Mouse (Mus musculus) gastrocnemius, adult 18-20 months (tissue): ENCODE data around the gene Oas1c. TPM values are rescaled to one million over a fixed set of nuclear protein-coding genes. Genes with fewer than 3 reads are reported as not detected.
"Not testable (repeated sequence)": the region's sequence is repeated elsewhere in the genome, so short reads cannot be mapped to it uniquely, and the experiment has no call there.

Experiments used
- DNase-seq: peaks from one replicate; pipeline ENCODE4 v3.0.0; 2021; ENCODE audit warnings: low spot score
- long read RNA-seq, 2 experiments: library from polyadenylated mRNA; stranded (forward); transcript quantifications; one replicate each; pipeline ENCODE4 v2.0.0; 2021
- total RNA-seq, 2 experiments: library from RNA; stranded (reverse); gene quantifications; 2 replicates each; pipeline ENCODE4 v1.2.3; 2021

Oas1c gene
- total RNA-seq = under 1 TPM in 1 of 2 experiments, not detected in 1; 0.09 TPM
- long read RNA-seq, experiment 1 = 0 reads
- long read RNA-seq, experiment 2 = 0 reads

- peak; percentile 86 for DNase-seq
Observed at GRCm38 (mm10) chr5:120811951-120812819, at the start of gene Oas1c. Gene Oas1c (minus strand): TSS chr5:120812514.

- DNase-seq = no peak
Observed at GRCm38 (mm10) chr5:120861121-120861520, 48.8 kb upstream of the Oas1c start, which contains the start of gene Oas1h. Gene Oas1h (plus strand): TSS chr5:120861421.

GRCm38 (mm10) chr5:120859241-120859640 is 46.9 kb upstream of the Oas1c start:
- DNase-seq = no peak

- peak; percentile 5 for DNase-seq
Observed at GRCm38 (mm10) chr5:120849601-120850136, 37.4 kb upstream of the Oas1c start.

- no peak for DNase-seq
Observed at GRCm38 (mm10) chr5:120847067-120847466, 34.8 kb upstream of the Oas1c start, which contains the start of gene Oas1f. Gene Oas1f (plus strand): TSS chr5:120847367.

GRCm38 (mm10) chr5:120844713-120845112 is 32.4 kb upstream of the Oas1c start:
- DNase-seq = no peak

GRCm38 (mm10) chr5:120836731-120837585 is 24.6 kb upstream of the Oas1c start:
- no peak for DNase-seq

- DNase-seq = no peak
Observed at GRCm38 (mm10) chr5:120833335-120834280, 21.3 kb upstream of the Oas1c start.

- DNase-seq = no peak
Observed at GRCm38 (mm10) chr5:120831031-120831430, 18.7 kb upstream of the Oas1c start.

- DNase-seq = no peak
Observed at GRCm38 (mm10) chr5:120818999-120819398, 6.7 kb upstream of the Oas1c start.

GRCm38 (mm10) chr5:120815949-120816348 is 3.6 kb upstream of the Oas1c start:
- DNase-seq = no peak

GRCm38 (mm10) chr5:120813023-120813422 is 709 bp upstream of the Oas1c start:
- no peak for DNase-seq

- no peak for DNase-seq
Observed at GRCm38 (mm10) chr5:120809171-120809570, 3.1 kb downstream of the Oas1c start.

- peak; percentile 25 for DNase-seq
Observed at GRCm38 (mm10) chr5:120806458-120806857, 5.9 kb downstream of the Oas1c start.

- no peak for DNase-seq
Observed at GRCm38 (mm10) chr5:120803596-120803995, 8.7 kb downstream of the Oas1c start.

GRCm38 (mm10) chr5:120798943-120799342 is 13.4 kb downstream of the Oas1c start:
- not testable (repeated sequence) for DNase-seq

GRCm38 (mm10) chr5:120798147-120798546 is 14.2 kb downstream of the Oas1c start:
- DNase-seq = not testable (repeated sequence)

GRCm38 (mm10) chr5:120795480-120796034 is 16.8 kb downstream of the Oas1c start, which contains the start of gene Oas1e:
Gene Oas1e (minus strand): TSS chr5:120795530.
- DNase-seq = not testable (repeated sequence)

GRCm38 (mm10) chr5:120793043-120793442 is 19.3 kb downstream of the Oas1c start:
- DNase-seq = no peak

- DNase-seq = no peak
Observed at GRCm38 (mm10) chr5:120787042-120787441, 25.3 kb downstream of the Oas1c start.
